Mouse (Mus musculus) forebrain, embryonic 11.5 days (tissue): ENCODE data around the gene Frmd8. TPM values are rescaled to one million over a fixed set of nuclear protein-coding genes. Genes with fewer than 3 reads are reported as not detected.
"Not testable (repeated sequence)": the region's sequence is repeated elsewhere in the genome, so short reads cannot be mapped to it uniquely, and the experiment has no call there.

Experiments
- ATAC-seq: fragments of 200-750 bp; cut with Nextera tagmentation; replicated peaks from 2 replicates; pipeline ENCODE4 v1.8.0; 2017; ENCODE audit warnings: moderate TSS enrichment; ENCODE audit not compliant: low FRiP score
- DNase-seq: peaks from one replicate; pipeline ENCODE4 v3.0.0-alpha.2; 2017; ENCODE audit warnings: low spot score
- H3K27ac ChIP-seq: fragments of 300-500 bp; sonication (generic); 2 replicates; pipeline ENCODE4 v1.5.1; 2014; ENCODE audit warnings: low read depth, low read length
- H3K27me3 ChIP-seq: fragments of 300-500 bp; sonication (generic); 2 replicates; pipeline ENCODE4 v1.6.1; 2014; ENCODE audit warnings: mild to moderate bottlenecking, low read length, mixed read lengths; ENCODE audit not compliant: control insufficient read depth, insufficient read depth
- H3K36me3 ChIP-seq: fragments of 300-500 bp; sonication (generic); 2 replicates; pipeline ENCODE4 v1.6.1; 2014; ENCODE audit warnings: mild to moderate bottlenecking, low read length, moderate library complexity, mixed read lengths; ENCODE audit not compliant: control insufficient read depth, insufficient read depth
- H3K4me1 ChIP-seq: fragments of 300-500 bp; sonication (generic); replicated peaks from 2 replicates; pipeline ENCODE4 v1.6.1; 2014; ENCODE audit warnings: low read length, mixed read lengths; ENCODE audit not compliant: control insufficient read depth, insufficient read depth
- H3K4me2 ChIP-seq: fragments of 300-500 bp; sonication (generic); 2 replicates; pipeline ENCODE4 v1.6.1; 2014; ENCODE audit warnings: low read depth, mild to moderate bottlenecking, low read length, moderate library complexity, mixed read lengths; ENCODE audit not compliant: severe bottlenecking
- H3K4me3 ChIP-seq: fragments of 300-500 bp; sonication (generic); 2 replicates; pipeline ENCODE4 v1.5.1; 2014; ENCODE audit warnings: low read depth, low read length
- H3K9ac ChIP-seq: fragments of 300-500 bp; sonication (generic); 2 replicates; pipeline ENCODE4 v1.6.1; 2014; ENCODE audit warnings: low read length
- H3K9me3 ChIP-seq: fragments of 300-500 bp; sonication (generic); 2 replicates; pipeline ENCODE4 v1.6.1; 2016; ENCODE audit warnings: low read length, mixed read lengths; ENCODE audit not compliant: control insufficient read depth
- WGBS: fragments of 180-500 bp; shearing (Covaris S2); extraction: QIAGEN DNeasy Blood & Tissue Kit; methylation state at CpG from one replicate; pipeline ENCODE4 v1.1.7; 2014; 5-methylcytosine and 5-hydroxymethylcytosine counted together
- polyA plus RNA-seq: library from polyadenylated mRNA; unstranded; fragments of >200 nt; fragmentation: Nextera tagmentation; extraction: Ambion mirVana; gene quantifications from 2 replicates; pipeline ENCODE4 v1.2.1, GENCODE M21; 2014

The Frmd8 gene
- polyA plus RNA-seq, 1 experiment from 2014 or later = 24.5 TPM

- H3K4me2 ChIP-seq = no peak overlapping the region
- ATAC-seq (no peak), DNase-seq (no peak)
- no peaks in the 10 kb centered on the region for H3K9me3 ChIP-seq
- 69% methylated on average over 4 of the region's 4 CpGs for WGBS
- peaks cover 7% of the 10 kb centered on the region; the same call in 1 of the 2 replicates for H3K4me1 ChIP-seq
- no peak overlapping the region for H3K4me3 ChIP-seq
- H3K27me3 ChIP-seq = no peaks in the 10 kb centered on the region
- no peak overlapping the region for H3K27ac ChIP-seq
- no peak overlapping the region for H3K9ac ChIP-seq
- no peaks in the 10 kb centered on the region for H3K36me3 ChIP-seq
Measured at GRCm38 (mm10) chr19:5815928-5816327, 59.1 kb downstream of the Frmd8 start.

- H3K4me3 ChIP-seq = no peak overlapping the region
- no peak overlapping the region for H3K4me2 ChIP-seq
- no peaks in the 10 kb centered on the region for H3K27me3 ChIP-seq
- ATAC-seq = no peak
- no peaks in the 10 kb centered on the region for H3K9me3 ChIP-seq
- H3K36me3 ChIP-seq = no peaks in the 10 kb centered on the region
- H3K9ac ChIP-seq = no peak overlapping the region
- no peak for DNase-seq
- H3K27ac ChIP-seq = no peak overlapping the region
- peaks cover 12% of the 10 kb centered on the region; the same call in 1 of the 2 replicates for H3K4me1 ChIP-seq
- WGBS = 91% methylated on average over 7 of the region's 7 CpGs
Measured at GRCm38 (mm10) chr19:5815010-5815409, 60.1 kb downstream of the Frmd8 start.

- H3K4me2 ChIP-seq, H3K9me3 ChIP-seq, DNase-seq, ATAC-seq, H3K36me3 ChIP-seq, H3K9ac ChIP-seq, H3K4me3 ChIP-seq, H3K27me3 ChIP-seq, H3K27ac ChIP-seq: not testable (repeated sequence)
- H3K4me1 ChIP-seq = peaks cover 14% of the 10 kb centered on the region; the same call in 1 of the 2 replicates
- 38% methylated on average over 1 of the region's 1 CpGs for WGBS
Measured at GRCm38 (mm10) chr19:5814048-5814447, 61.0 kb downstream of the Frmd8 start.

- no peak overlapping the region for H3K4me3 ChIP-seq
- no peak overlapping the region for H3K9ac ChIP-seq
- H3K36me3 ChIP-seq = no peaks in the 10 kb centered on the region
- H3K27ac ChIP-seq = no peak overlapping the region
- H3K27me3 ChIP-seq = no peaks in the 10 kb centered on the region
- WGBS = 88% methylated on average over 3 of the region's 3 CpGs
- H3K9me3 ChIP-seq = no peaks in the 10 kb centered on the region
- peaks cover 14% of the 10 kb centered on the region; the same call in 1 of the 2 replicates for H3K4me1 ChIP-seq
- no peak overlapping the region for H3K4me2 ChIP-seq
- ATAC-seq (no peak), DNase-seq (no peak)
Measured at GRCm38 (mm10) chr19:5813567-5813966, 61.5 kb downstream of the Frmd8 start.

- Histone ChIP-seq H3K4me1 (peaks cover 14% of the 10 kb centered on the region; the same call in 1 of the 2 replicates), H3K9ac (no peak overlapping the region), H3K4me2 (no peak overlapping the region), H3K27me3 (no peaks in the 10 kb centered on the region), H3K36me3 (no peaks in the 10 kb centered on the region), H3K27ac (peak overlapping the region; percentile 60; the same call in 1 of the 2 replicates), H3K9me3 (no peaks in the 10 kb centered on the region), H3K4me3 (no peak overlapping the region)
- peak; percentile 75 for DNase-seq
- 55% methylated on average over 7 of the region's 7 CpGs for WGBS
- ATAC-seq = peak; percentile 85
Measured at GRCm38 (mm10) chr19:5811771-5812504, 63.1 kb downstream of the Frmd8 start.

GRCm38 (mm10) chr19:5810840-5811563 is 64.1 kb downstream of the Frmd8 start:
- ATAC-seq (no peak), DNase-seq (no peak)
- 82% methylated on average over 9 of the region's 9 CpGs for WGBS
- Histone ChIP-seq H3K27me3 (no peaks in the 10 kb centered on the region), H3K4me1 (peaks cover 23% of the 10 kb centered on the region), H3K36me3 (no peaks in the 10 kb centered on the region), H3K9ac (no peak overlapping the region), H3K4me3 (no peak overlapping the region), H3K9me3 (no peaks in the 10 kb centered on the region), H3K27ac (no peak overlapping the region), H3K4me2 (no peak overlapping the region)

- DNase-seq = no peak
- no peak overlapping the region for H3K4me2 ChIP-seq
- no peaks in the 10 kb centered on the region for H3K27me3 ChIP-seq
- H3K4me3 ChIP-seq = no peak overlapping the region
- H3K9ac ChIP-seq = no peak overlapping the region
- WGBS = 61% methylated on average over 11 of the region's 11 CpGs
- H3K4me1 ChIP-seq = peaks cover 26% of the 10 kb centered on the region
- H3K9me3 ChIP-seq = no peaks in the 10 kb centered on the region
- no peak for ATAC-seq
- no peaks in the 10 kb centered on the region for H3K36me3 ChIP-seq
- H3K27ac ChIP-seq = peak overlapping the region; percentile 18; the same call in 1 of the 2 replicates
Measured at GRCm38 (mm10) chr19:5810103-5810839, 64.8 kb downstream of the Frmd8 start.

- no peaks in the 10 kb centered on the region for H3K36me3 ChIP-seq
- no peak overlapping the region for H3K9ac ChIP-seq
- H3K4me2 ChIP-seq = no peak overlapping the region
- H3K9me3 ChIP-seq = no peaks in the 10 kb centered on the region
- no peak overlapping the region for H3K4me3 ChIP-seq
- 47% methylated on average over 7 of the region's 7 CpGs for WGBS
- H3K4me1 ChIP-seq = peaks cover 29% of the 10 kb centered on the region
- no peaks in the 10 kb centered on the region for H3K27me3 ChIP-seq
- ATAC-seq (no peak), DNase-seq (no peak)
- H3K27ac ChIP-seq = peak overlapping the region; percentile 18; the same call in 1 of the 2 replicates
Measured at GRCm38 (mm10) chr19:5809712-5810089, 65.4 kb downstream of the Frmd8 start.
